Mouse (Mus musculus) heart, postnatal 0 days (tissue): ENCODE results near the gene Rgs5.

Experiments
- CTCF ChIP-seq: IDR thresholded peaks from 2 replicates; pipeline ENCODE4 v1.5.1; 2016; ENCODE audit warnings: antibody characterized with exemption, control low read depth, low read depth
- EP300 ChIP-seq: IDR thresholded peaks from 2 replicates; pipeline ENCODE4 v1.6.1; 2016; ENCODE audit warnings: antibody characterized with exemption, low read depth

DNA sequence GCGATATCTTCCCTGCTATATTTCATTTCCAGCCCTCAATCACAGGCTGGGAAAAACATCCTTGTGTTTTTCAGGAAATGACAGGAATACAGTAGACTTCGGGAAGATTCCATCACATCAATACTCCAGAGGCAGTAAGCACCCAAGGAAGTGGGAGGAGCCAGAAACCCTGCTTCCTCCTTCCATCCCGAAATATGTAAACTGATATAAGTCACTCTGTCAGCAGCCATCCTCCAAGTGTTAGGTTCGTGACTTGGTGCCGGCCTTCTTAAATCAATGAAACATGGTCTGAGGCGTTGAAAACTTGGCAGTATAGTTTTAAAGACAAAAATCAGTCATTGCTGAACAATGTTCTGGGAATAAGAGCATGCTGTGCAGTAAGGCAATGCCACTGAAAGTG, 80.8 kb downstream of the Rgs5 start:
- TF ChIP-seq CTCF (no peak), EP300 (no peak)
